Mouse (Mus musculus): ENCODE results near the gene Cacng6. TPM values are rescaled to one million over a fixed set of nuclear protein-coding genes. Genes with fewer than 3 reads are reported as not detected.

Cacng6 gene
- total RNA-seq, 2 experiments from 2014 or later: 2.1 to 3.0 TPM

DNA sequence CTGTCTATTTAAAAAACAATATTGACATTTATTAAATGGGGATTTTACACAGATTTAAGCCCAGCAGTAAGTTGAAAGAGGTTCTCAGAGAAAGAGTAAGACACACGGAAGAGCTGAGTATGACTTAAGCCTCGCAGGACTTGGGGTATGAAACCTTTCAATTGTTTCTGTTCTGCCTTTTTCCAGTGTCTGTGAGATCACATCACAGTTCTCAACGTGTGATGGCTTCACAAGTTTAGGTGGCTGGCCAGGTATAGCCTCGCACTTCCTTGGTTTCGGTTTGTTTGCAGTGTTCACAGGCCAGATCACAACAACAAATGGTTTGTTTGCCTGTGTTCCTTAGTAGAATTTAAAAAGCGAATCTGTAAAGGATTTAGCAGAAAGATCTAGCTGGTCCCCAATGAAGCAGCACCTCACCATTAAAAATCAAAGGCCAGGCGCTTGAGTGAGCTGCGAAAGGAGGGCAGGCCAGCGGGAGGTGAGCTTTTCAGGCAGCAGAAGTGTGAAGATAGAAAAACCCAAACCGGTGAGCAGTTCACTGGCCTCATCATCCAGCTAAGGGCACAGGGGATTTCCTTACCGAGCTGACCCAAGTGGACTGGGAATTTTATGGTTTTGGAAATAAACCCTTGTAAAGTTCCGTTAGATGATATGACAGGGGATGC lies 29.0 kb downstream of the Cacng6 start:
- intact Hi-C loops (cut with DNase I): no loop called here
- DNase-seq (ENCODE audit: extremely low spot score in 1 of 2, low spot score in 2 of 2): no peak

DNA sequence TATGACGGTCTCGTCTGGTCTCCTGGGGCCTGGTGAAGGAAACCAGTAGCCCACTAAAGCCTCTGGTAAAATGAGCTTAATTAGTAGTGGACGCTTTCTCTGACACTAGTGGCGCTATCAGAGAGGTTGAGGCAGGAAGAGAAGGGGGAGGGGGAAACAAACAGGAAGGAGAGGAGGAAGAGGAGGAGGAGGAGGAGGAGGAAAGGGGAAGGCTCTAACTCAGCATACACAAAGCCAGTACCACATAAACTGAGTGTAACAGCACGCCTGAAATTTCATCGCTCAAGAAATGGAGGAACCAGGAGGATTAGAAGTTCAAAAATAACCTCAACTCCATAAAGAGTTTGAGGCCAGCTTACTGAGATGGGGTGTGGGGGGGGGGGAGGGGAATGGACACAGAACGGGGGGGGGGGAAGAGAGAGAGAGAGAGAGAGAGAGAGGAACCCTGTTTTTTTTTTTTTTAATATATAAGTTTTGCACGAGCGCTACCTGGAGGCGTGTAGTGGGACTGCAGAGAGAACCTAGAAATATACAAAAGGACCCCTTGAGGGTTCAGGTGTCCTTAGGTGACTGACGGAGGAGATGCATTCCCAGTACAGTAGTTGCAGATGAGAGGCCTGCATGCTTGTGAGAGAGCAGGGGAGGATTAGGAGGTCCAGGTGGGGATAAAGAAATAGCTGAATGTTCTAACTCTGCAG lies 29.6 kb downstream of the Cacng6 start:
- no peak for DNase-seq (ENCODE audit: extremely low spot score in 1 of 2, low spot score in 2 of 2)
- intact Hi-C loops (cut with DNase I): no loop called here

DNA sequence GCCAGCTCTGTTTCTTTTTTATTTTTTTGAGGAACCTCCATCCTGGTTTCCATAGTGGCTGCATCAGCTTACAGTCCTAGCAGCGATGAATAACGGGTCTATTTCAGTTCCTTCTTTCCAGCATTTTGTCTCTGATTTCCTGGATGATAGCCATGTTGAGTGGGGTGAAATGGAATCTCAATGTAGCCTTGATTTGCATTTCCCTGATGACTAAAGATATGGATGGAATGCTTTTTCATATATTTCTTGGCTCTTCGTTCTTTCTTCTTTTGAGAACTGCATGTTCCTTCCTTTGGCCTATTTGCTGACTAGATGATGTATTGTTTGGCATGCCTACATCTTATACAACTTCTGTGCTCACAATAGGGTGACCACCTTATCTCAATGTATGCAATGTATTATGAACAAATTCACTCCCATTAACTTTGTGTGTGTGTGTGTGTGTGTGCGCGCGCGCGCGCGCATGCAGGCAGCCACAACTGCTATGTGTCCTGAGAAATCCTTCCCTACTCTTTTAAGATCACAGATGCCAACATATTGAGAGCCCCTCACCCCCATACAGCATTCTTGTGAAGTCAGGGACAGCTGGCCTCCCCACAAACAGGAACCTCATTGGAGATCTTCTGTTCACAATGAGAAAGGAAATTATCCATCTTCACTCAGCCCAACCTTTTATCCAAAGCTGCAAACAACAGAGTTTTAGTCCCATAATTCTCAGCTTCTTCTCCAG lies 33.3 kb downstream of the Cacng6 start:
- intact Hi-C loops (cut with DNase I): no loop called here
- no peak for DNase-seq (ENCODE audit: extremely low spot score in 1 of 2, low spot score in 2 of 2)

DNA sequence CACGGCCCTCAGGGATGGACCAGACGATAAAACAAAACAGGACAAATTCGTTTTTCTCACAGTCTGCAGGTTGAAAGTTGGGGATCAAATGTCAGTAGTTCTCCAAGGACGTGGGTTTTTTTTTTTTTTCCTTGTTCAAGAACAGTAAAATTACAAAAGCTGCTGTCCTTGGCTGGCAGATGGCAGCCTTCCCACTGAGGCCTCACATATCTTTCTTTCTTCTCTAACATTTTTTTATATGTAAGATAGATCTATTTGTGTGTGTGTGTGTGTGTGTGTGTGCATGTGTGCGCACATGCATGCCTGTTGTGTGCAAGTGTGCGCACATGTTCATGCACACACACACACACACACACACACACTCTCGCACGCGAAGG lies 33.8 kb downstream of the Cacng6 start:
- DNase-seq (ENCODE audit: extremely low spot score in 1 of 2, low spot score in 2 of 2): no peak
- intact Hi-C loops (cut with DNase I): no loop called here

DNA sequence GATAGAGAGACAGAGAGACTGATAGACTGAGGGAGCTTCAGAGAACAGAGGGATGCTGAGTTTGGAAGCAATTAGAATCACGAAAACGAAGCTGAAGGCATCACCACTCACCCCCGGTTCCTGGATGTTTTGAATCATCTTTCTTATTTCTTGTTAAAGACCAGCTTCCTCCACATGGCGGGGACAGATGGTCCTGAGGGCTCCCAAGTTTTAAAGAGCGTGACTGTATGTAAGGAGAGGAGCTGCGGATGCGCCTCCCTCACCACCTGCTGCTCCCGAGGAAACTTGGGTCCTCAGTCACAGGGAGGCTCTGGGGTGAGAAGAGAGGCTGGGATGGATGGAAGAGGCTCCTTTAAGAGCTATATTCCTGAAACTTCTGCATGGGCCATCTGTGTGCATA lies 36.3 kb downstream of the Cacng6 start:
- intact Hi-C loops (cut with DNase I): no loop called here

DNA sequence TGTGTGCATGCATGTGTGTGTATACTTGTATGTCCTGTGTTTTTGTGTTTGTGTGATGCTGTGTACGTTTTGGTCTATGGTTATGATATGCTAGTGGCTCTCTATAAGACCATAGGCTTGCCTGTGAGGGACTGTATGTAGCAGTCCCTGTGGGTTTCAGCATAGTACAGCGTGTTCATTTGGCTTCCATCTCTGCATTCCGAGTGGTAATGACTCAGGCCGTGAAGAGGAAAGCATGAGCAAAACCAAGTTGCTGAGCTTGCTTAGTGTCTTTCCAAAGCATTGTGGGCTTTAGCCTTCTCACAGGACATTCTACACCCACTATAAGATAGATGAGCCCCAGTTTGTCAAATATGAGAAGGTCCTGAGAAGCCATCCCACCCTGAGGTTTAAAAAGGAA lies 39.3 kb downstream of the Cacng6 start:
- DNase-seq (ENCODE audit: extremely low spot score in 1 of 2, low spot score in 2 of 2): no peak
- intact Hi-C loops (cut with DNase I): no loop called here

More for the DNA sequence above, 36.3 kb downstream of the Cacng6 start:
- DNase-seq (ENCODE audit: extremely low spot score in 1 of 2, low spot score in 2 of 2): peak in 1 of 2 experiments; percentile 31

DNA sequence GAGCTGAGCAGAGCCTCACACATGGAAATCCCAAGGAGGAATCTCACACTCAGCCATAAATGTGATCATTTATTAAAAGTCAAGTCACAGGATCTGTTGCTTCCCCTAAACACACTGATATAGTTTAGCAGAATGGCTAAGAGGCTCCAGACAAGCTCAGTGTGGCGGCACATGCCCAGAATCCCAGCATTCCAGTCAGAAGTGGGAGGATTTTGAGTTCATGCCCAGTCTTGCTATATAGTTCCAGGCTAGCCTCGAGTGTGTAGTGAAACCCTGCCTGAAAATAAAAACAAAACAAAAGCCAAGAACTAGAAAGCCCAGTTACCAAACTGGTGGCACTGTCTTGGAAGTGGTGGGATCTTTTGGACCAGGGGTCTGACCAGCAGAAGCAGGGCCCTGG lies 44.6 kb downstream of the Cacng6 start:
- intact Hi-C loops (cut with DNase I): no loop called here
- DNase-seq (ENCODE audit: extremely low spot score in 1 of 2, low spot score in 2 of 2): no peak

DNA sequence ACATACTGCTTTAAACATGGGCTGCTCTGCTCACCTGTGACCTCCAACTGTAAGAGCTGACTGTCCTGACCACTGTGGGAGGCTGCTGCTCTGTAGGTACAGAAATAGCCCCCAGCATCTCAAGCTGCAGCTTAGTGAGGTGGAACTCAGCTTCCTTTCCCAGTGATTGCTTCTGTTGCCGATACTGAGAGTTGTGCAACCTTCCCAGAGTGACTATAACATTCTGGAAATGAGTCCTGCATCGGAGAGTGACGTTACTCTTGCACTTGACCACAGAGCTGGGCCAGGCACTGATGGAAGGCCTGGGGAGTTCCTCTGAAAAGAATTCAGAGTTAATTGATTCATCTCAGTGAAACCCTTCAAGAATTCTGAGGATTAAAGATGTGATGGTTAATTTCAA lies 48.8 kb downstream of the Cacng6 start:
- no peak for DNase-seq (ENCODE audit: extremely low spot score in 1 of 2, low spot score in 2 of 2)
- intact Hi-C loops (cut with DNase I): no loop called here

DNA sequence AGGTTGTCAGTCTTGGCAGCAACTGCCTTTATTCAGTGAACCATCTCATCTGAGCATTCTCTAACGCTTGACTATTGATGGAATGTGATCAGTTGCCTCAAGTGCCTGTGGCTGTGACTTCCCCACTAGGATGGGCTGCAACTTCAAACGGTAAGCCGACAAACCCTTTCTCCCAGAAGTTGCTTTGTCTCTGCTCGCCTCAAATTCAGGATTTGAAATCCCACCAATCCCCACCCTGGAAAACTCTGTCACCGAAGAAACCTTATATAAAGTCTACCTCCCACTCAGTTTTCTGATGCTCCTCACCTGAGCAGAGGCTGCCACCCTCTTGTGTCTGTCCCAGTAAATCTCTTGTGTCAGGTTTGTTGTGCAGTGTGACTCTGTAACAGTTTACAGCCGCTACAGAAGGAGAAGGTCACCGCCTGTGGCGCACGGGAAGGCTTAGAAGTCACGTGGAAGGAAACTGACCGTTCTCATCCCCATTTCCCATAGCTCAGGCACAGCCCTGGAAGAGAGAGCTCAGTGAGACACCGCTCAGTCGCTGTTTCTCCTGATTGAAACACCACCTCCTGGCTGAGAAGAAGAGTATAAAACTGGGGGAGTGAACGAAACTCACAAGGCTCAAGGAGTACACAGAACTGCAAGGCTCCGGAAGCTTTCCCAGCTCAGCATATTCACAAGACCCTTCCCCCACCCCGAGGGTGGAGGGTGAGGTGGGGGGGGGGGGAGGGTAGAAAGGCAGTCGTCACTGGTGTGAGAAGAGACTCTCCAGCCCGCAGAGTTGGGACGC lies 50.5 kb downstream of the Cacng6 start:
- intact Hi-C loops (cut with DNase I): no loop called here

DNA sequence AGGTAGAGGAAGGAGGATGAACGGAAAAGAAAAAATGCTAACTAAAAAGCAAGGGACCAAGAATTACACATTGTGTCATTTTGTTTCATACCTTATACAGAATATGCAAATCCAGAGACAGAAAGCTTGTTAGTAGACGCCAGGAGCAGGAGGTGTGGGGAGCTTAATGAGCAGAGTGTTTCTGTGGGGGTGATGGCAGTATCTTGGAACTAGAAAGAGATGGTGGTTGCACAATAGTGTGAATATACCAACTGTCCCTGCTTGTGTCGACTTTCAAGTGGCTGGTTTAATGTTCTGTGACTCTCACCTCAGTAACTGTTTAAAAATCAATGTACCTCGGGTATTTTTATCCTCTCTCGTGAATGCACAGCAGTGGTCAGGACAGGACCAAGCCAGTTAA lies 52.7 kb downstream of the Cacng6 start:
- DNase-seq (ENCODE audit: extremely low spot score in 1 of 2, low spot score in 2 of 2): no peak
- intact Hi-C loops (cut with DNase I): no loop called here

More for the DNA sequence above, 50.5 kb downstream of the Cacng6 start:
- DNase-seq (ENCODE audit: extremely low spot score in 1 of 2, low spot score in 2 of 2): no peak

DNA sequence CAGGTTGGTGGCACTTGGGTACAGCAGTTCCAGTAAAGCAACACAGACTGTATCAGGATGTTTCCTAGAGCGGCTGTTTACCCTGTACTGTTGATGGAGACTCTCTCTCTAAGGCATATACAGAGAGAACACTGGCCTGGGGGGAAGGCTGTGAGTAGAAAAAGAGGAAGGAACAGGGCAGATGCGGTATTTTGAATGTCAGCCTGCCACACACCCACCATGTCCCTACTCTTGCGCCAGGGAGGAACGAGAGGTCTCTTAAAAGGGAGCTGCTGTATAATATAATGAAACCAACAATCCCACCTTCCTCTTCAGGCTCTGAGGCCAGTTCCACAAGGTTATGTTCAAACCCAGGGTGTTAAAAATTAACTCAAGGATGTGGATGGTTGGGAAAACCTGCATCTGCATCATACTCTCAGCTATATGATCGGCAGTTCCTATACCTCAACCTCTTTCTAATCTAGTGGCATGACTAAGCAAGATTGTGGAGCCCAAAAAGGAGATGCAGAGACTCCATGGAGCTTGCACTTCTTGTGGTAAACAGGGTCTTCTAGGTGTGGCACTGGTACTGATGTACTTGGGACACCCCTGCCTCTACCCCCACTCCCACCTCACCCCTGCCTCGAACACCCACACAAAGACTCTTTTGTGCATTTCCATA lies 58.1 kb downstream of the Cacng6 start:
- DNase-seq (ENCODE audit: extremely low spot score in 1 of 2, low spot score in 2 of 2): no peak
- intact Hi-C loops (cut with DNase I): no loop called here

Small RNAs within 50 kb of the gene (microRNA-seq; reads per million reads assigned to microRNA genes)
- 294 reads per million, percentile 65 among the genes with 10 or more reads in this experiment for gene Gm23450

Other genes starting within 250 kb of the Cacng6 start
- under 1 TPM; 0.08 to 0.19 TPM for gene Nlrp12, start 174.5 kb upstream of the Cacng6 start, total RNA-seq (2021)
- gene Myadm, start 135.1 kb upstream of the Cacng6 start, total RNA-seq (2021): 10 to 100 TPM; 77.1 to 81.5 TPM
- 100 to 1,000 TPM; 323 to 329 TPM for gene Prkcg, start 135.0 kb upstream of the Cacng6 start, total RNA-seq (2021)
- 100 to 1,000 TPM; 144 to 148 TPM for gene Cacng7, start 91.2 kb upstream of the Cacng6 start, total RNA-seq (2021)
- gene Cacng8, start 33.5 kb upstream of the Cacng6 start, total RNA-seq (2021): 100 to 1,000 TPM; 161 to 164 TPM
- gene Tarm1, start 78.4 kb downstream of the Cacng6 start, total RNA-seq (2021): not detected
- 1 to 10 TPM; 1.4 to 1.7 TPM for gene Oscar, start 192.0 kb downstream of the Cacng6 start, total RNA-seq (2021)
- gene Ndufa3, start 193.2 kb downstream of the Cacng6 start, total RNA-seq (2021): 100 to 1,000 TPM; 531 to 541 TPM
- gene Tfpt, start 205.7 kb downstream of the Cacng6 start, total RNA-seq (2021): 10 to 100 TPM; 34.5 to 37.9 TPM
- gene Prpf31, start 205.8 kb downstream of the Cacng6 start, total RNA-seq (2021): 10 to 100 TPM; 54.8 to 63.6 TPM
- gene Cnot3, start 221.1 kb downstream of the Cacng6 start, total RNA-seq (2021): 10 to 100 TPM; 48.2 to 60.9 TPM
- gene Leng1, start 241.6 kb downstream of the Cacng6 start, total RNA-seq (2021): 1 to 10 TPM; 4.4 to 5.5 TPM